Mouse (Mus musculus) heart, postnatal 0 days (tissue): ENCODE results near the gene Scn9a.

Source experiments
- CTCF ChIP-seq: IDR thresholded peaks from 2 replicates; pipeline ENCODE4 v1.5.1; 2016; ENCODE audit warnings: antibody characterized with exemption, control low read depth, low read depth
- EP300 ChIP-seq: IDR thresholded peaks from 2 replicates; pipeline ENCODE4 v1.6.1; 2016; ENCODE audit warnings: antibody characterized with exemption, low read depth

DNA sequence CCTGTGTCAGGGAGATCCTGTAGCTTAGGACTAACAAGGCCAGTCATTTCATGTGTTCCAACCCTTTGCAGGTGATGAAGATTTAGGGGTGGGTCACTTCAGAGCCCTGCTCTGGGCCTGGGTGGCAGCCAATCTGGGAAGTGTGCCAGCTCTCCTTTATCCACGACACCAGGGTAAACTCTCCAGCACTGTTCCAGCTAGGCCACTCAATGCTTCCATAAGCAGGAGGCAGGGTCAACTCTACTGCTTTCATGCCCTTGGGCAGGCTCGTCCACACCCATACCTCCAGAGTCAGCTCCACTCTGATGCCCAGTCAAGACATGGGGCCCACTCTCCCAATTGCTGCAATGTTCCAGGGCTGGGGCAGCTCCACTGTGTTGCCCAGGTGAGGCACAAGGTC lies 20.7 kb upstream of the Scn9a start:
- no peak for TF ChIP-seq EP300
- TF ChIP-seq CTCF: no peak
